Mouse (Mus musculus) cortical plate, adult 2 months (tissue): ENCODE measurements at regions not wholly inside any gene's neighbourhood (a gene's known extent, or its start where the extent isn't known, plus 50 kb on each side); places are given as distances from the start of the nearest gene placed in this dataset.

Source experiments
- H3K27ac ChIP-seq: fragments of 200-500 bp; 2 replicates; pipeline ENCODE4 v1.5.1; 2012; ENCODE audit warnings: low read length, control low read depth, inconsistent platforms; ENCODE audit not compliant: insufficient read depth
- H3K4me1 ChIP-seq: fragments of 200-500 bp; 2 replicates; pipeline ENCODE4 v1.6.1; 2011; ENCODE audit warnings: low read length; ENCODE audit not compliant: control insufficient read depth, insufficient read depth
- H3K4me3 ChIP-seq: fragments of 200-500 bp; 2 replicates; pipeline ENCODE4 v1.5.1; 2011; ENCODE audit warnings: mild to moderate bottlenecking, low read length, control low read depth; ENCODE audit not compliant: insufficient read depth
- CTCF ChIP-seq: fragments of 200-500 bp; IDR thresholded peaks from 2 replicates; pipeline ENCODE4 v1.5.1; 2011; ENCODE audit warnings: mild to moderate bottlenecking, control low read depth, low read length; ENCODE audit not compliant: insufficient read depth; ENCODE audit errors: extremely low read depth
- POLR2A ChIP-seq: fragments of 200-500 bp; IDR thresholded peaks from 2 replicates; pipeline ENCODE4 v1.6.1; 2011; ENCODE audit warnings: mild to moderate bottlenecking, low read length, control low read depth; ENCODE audit not compliant: insufficient read depth; ENCODE audit errors: extremely low read depth

DNA sequence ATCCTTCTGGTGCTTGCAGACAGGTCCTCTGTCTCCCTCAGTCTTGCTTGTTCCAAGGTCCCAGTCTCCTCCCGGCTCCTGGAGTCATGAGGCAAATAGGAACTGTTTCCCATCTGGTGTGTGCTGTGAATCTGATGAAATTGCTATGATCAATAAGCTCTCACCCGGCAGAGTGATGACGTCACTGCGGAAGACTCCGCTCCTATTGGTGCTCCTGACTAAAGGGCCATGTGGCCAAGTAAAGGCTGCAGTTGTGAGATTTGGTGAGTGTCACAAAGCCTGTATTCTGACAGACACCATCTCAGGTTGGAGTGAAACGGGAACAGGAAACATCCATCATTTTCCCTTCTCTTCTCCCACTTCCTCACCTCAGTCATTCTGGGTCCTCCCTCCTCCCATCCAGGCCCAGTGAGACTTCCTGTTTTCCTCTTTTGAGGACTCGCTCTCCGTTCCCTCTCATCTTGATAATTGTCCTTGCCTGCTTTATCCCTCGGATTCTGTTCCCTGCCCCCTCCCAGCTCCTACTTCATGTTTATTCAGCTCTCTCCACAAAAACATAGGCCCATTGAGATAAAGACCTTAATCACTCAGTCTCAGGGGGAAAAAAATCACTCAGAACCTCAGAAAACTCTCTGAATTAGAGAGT, 133.4 kb downstream of the Fam43a start:
- Histone ChIP-seq H3K4me1 (peaks cover 1% of the 10 kb centered on the region), H3K4me3 (no peak overlapping the region), H3K27ac (no peak overlapping the region)
- TF ChIP-seq POLR2A = no peak
- no peak for TF ChIP-seq CTCF

DNA sequence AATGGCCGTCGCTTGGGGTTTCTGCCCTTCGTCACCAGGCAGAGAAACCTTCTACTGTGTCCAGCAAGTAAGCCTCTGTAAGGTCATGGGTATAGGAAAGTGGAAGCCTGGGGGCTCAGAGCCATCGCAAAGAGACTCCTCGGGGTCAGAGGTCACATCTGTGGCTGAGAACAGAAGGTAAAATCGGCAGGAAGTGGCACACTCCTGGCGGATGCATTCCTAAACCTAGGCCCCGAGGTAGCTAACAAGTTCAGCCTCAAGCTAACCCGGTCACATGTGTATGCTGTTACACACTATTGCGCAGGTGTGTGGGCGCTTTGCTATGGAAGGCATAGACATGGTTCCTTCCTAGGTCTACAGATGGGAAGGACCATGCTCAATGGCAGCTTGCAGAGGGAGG, 134.0 kb downstream of the Fam43a start:
- Histone ChIP-seq H3K4me3 (no peak overlapping the region), H3K27ac (no peak overlapping the region), H3K4me1 (peaks cover 1% of the 10 kb centered on the region)
- TF ChIP-seq POLR2A = no peak
- TF ChIP-seq CTCF = no peak

DNA sequence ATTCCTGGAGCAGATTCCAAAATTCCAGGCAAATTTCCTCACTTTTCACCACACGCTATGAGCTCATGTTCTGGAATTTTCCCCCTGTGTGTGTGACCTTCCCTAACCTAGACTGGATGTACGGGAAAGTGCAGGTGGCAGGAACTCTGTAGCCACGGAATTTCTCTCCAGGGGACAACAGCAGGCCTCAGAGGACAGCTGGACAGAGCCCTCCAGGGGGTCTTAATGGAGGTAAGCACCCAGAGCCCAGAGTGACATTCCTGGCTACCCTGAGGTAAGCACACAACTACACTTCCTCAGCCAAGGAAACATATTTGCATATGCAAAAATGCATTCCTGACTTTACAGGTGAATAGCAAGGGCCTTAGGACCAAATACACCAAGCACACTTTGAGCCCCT, 135.8 kb downstream of the Fam43a start:
- Histone ChIP-seq H3K4me3 (no peak overlapping the region), H3K4me1 (peaks cover 1% of the 10 kb centered on the region), H3K27ac (no peak overlapping the region)
- TF ChIP-seq CTCF (no peak), POLR2A (no peak)

DNA sequence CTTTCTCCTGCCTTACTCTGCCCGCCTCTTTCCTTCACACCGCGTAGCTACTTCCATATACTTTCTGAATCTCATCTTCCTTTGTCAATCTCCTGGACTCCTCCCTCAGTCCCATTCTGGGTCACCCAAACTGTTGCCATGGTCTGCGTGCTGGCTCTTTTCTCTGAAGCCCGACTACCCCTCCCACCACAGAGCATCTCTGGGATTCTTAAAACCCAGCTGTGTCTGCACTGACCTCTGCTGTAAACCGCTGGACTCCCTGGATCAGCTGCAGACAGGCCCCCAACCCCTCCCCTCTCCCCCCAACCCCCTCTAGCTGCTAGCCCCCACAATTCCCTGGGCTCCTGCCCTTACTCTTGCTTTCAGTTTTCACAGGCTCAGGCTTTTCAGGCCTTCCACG, 136.4 kb downstream of the Fam43a start:
- Histone ChIP-seq H3K4me1 (peaks cover 1% of the 10 kb centered on the region), H3K27ac (no peak overlapping the region), H3K4me3 (no peak overlapping the region)
- TF ChIP-seq POLR2A = no peak
- no peak for TF ChIP-seq CTCF

DNA sequence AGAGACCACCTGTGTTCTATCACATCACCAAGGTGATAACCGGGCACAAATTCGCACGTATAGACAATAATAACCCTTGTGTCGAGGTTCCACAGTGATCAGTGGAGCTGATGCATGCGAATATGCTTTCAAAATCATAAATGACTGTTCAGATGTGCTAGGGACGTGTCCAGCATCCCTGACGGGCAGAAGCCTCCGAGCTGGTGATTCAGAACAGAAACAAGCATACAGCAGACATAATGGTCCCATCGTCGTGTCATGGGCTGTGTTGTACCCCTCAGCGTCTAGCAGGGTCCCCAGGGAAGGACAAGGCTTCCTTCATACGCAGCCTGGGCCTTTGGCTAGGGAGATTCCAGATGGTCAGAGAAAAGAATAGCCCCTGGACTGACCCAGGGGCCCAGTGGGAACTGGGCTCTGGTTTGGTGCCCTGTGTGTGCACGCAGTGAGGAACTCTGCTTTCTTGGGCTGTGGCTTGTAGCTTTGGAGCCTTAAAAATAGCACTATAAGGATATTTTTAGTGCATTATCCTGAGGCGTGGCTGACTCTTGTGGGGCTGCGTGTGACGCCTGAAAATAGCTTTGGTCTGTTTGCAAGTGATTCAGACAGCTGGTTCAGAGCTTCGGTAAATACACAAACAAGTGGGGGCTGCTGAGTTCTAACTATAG, 137.3 kb downstream of the Fam43a start:
- no peak for TF ChIP-seq POLR2A
- no peak for TF ChIP-seq CTCF
- Histone ChIP-seq H3K4me1 (peaks cover 1% of the 10 kb centered on the region), H3K4me3 (no peak overlapping the region), H3K27ac (no peak overlapping the region)

DNA sequence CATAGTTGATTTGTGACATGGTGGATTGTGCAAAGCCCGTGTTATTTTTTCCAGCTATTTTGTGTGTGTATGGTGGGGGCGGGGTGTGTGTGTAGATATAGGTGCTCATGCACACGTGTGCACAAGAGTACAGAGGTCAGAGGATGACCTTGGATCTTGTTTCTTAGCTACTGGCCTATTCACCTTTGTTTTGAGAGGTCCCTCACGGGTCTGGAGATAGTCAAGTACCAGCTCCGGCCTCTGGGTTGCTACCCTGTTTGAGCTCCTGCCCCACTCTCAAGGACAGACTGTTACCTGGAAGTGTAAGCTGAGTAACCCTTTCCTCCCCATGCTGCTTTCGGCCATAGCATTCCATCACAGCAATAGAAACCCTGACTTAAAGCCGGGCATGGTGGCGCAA, 138.0 kb downstream of the Fam43a start:
- Histone ChIP-seq H3K4me3 (no peak overlapping the region), H3K4me1 (peaks cover 1% of the 10 kb centered on the region), H3K27ac (no peak overlapping the region)
- TF ChIP-seq CTCF (no peak), POLR2A (no peak)

DNA sequence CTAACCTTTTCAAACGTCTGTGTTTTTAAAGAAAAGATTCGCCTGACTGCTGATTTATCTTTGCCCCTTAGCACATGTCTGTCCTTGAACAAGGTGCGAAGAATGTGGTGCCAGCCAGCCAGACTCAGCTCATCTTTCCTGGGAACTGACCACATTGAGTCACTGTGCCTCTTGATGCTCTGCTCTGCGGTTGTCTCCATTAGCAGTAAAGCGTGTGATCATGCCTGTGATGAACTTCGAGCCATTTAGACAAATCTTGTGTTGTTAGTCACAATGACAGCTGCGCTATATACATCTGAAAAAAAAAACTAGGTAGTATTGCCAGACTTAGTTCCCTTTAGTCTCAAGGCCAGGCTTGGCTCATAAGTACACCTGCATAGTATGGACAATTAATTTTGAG, 140.1 kb downstream of the Fam43a start:
- Histone ChIP-seq H3K4me3 (no peak overlapping the region), H3K4me1 (peaks cover 1% of the 10 kb centered on the region), H3K27ac (no peak overlapping the region)
- TF ChIP-seq CTCF (no peak), POLR2A (no peak)

DNA sequence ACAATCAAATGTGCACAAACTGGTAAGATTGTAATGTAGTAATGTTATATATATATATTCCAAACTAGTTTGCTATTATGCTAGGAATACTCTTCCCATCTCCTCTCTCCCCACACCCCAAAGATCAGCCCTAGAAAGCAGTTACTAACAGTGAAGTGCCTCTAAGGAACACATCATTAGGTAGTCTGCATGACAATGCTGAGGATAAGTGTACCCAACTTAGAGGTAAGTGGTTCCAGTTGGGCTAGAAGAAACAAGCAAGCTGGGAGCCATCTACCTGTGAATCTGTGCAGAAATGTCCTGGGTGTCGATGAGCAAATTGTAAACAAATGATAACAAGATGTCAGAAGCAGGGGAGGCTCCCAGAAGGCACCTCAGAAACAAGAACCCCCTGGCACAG, 141.7 kb downstream of the Fam43a start:
- H3K27ac ChIP-seq = no peak overlapping the region
- TF ChIP-seq POLR2A = no peak
- no peak for TF ChIP-seq CTCF
- H3K4me1 ChIP-seq = peaks cover 1% of the 10 kb centered on the region
- H3K4me3 ChIP-seq = no peak overlapping the region

DNA sequence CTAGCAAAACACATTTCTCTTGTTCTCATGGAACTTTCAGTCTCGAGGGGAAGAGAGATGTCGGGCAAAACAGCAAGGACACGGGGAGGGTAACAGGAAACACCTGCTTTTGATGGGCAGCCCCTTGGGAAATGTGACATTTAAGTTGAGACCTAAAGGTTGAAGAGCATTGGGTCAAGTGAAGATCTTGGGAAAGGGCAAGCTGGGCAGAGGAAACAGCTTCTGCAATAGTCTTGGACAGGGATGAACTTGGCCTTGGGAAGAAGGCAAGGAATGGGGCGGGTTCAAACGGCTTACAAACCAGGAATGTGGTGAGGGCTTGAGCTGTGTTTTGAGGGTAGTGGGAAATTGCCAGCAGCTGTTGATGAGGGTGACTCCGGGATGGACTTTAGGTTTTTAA, 143.0 kb downstream of the Fam43a start:
- Histone ChIP-seq H3K27ac (no peak overlapping the region), H3K4me1 (no peaks in the 10 kb centered on the region), H3K4me3 (no peak overlapping the region)
- TF ChIP-seq POLR2A (no peak), CTCF (no peak)

DNA sequence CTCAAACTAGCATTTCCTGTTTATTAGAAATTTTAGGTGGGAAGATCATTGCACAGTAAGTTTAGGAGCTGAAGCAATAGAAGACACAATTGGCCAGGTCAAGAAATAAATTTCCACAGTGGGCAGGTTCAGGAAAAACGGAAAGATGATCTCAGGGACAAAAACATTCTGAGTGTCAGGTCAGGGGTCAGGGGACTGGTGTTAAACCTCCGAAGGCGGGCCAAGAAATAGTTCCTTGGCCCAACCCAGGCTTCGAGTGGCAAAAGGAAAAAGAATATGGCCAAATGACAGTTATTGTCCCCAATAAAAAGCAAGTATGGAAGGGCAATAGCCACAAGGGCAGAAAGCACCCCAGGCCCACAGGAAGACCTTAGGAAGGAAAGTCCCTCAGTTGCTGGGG, 144.0 kb downstream of the Fam43a start:
- H3K27ac ChIP-seq = no peak overlapping the region
- no peak for TF ChIP-seq CTCF
- no peak for TF ChIP-seq POLR2A

More for the DNA sequence above, 144.0 kb downstream of the Fam43a start:
- H3K4me3 ChIP-seq = no peak overlapping the region
- H3K4me1 ChIP-seq = no peaks in the 10 kb centered on the region
